Mouse (Mus musculus): Measurements from ENCODE around the gene Tfg. TPM values are rescaled to one million over a fixed set of nuclear protein-coding genes. Genes with fewer than 3 reads are reported as not detected.

Tfg gene
- total and polyA plus RNA-seq, 2 experiments from 2014 or later, result 124 to 163 TPM

DNA sequence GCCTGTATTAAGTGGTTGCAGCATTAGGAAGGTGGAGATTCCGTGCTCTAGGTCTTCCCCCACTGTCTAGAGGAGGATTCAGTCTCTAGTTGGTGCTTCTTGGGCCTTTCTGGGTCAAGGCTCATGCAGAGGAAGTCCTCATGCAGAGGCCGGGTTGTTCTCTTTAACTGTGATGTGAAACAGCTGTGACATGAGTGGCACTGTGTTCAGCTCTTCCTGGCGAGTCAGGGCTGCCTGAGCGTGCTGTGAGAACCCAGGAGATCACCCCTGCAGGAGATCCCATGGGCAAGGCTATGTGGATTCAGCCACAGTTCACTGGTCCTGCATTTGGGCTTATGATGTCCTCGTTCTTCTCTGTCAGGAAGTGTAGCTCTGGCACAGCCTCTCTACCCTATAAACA lies 47.7 kb downstream of the Tfg start:
- WGBS, result 92% methylated on average over 5 of the region's 5 CpGs
- Histone ChIP-seq H3K4me1 (ENCODE audit: insufficient read depth, low read length) (no peaks in the 10 kb centered on the region), H3K27me3 (ENCODE audit: insufficient read depth, low read length) (no peaks in the 10 kb centered on the region), H3K4me3 (ENCODE audit: low read depth, low read length) (no peak overlapping the region), H3K9ac (replicated peaks; ENCODE audit: low read length, poor library complexity, severe bottlenecking) (no peak overlapping the region), H3K4me2 (ENCODE audit: low read depth, low read length, poor library complexity, severe bottlenecking) (no peak overlapping the region), H3K27ac (ENCODE audit: low read depth, low read length) (no peak overlapping the region), H3K9me3 (ENCODE audit: low read length) (no peaks in the 10 kb centered on the region), H3K36me3 (ENCODE audit: insufficient read depth, low read length) (no peaks in the 10 kb centered on the region)
- no peak for TF ChIP-seq CTCF (IDR thresholded peaks at IDR 0.05)
- no peak for DNase-seq (ENCODE audit: low spot score)
- no peak for ATAC-seq (ENCODE audit: low FRiP score)

DNA sequence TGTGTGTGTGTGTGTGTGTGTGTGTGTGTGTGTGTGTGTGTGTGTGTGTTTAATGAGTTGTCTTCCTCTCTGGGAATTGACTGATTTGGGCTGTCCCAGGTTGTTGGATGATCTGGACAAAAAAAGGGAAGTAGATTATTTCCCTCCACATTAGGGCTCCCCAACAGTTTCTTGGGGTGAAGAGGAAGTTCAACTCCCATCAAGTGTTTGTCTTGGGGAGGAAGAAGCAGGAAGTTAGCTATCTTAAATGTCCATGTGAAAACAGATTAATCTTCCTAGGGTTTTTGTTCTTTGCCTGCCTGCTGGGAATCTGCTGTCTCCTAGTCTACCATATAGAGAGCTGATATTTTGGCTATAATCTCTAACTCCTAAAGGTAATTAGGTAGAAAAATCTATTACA lies 58.4 kb downstream of the Tfg start:
- Histone ChIP-seq H3K9ac (replicated peaks; ENCODE audit: low read length, poor library complexity, severe bottlenecking) (no peak overlapping the region), H3K4me1 (ENCODE audit: insufficient read depth, low read length) (no peaks in the 10 kb centered on the region), H3K27me3 (ENCODE audit: insufficient read depth, low read length) (no peaks in the 10 kb centered on the region), H3K27ac (ENCODE audit: low read depth, low read length) (no peak overlapping the region), H3K9me3 (ENCODE audit: low read length) (no peaks in the 10 kb centered on the region), H3K4me2 (ENCODE audit: low read depth, low read length, poor library complexity, severe bottlenecking) (no peak overlapping the region), H3K4me3 (ENCODE audit: low read depth, low read length) (no peak overlapping the region), H3K36me3 (ENCODE audit: insufficient read depth, low read length) (no peaks in the 10 kb centered on the region)
- DNase-seq (ENCODE audit: low spot score) (no peak), ATAC-seq (ENCODE audit: low FRiP score) (no peak)
- no peak for TF ChIP-seq CTCF (IDR thresholded peaks at IDR 0.05)

DNA sequence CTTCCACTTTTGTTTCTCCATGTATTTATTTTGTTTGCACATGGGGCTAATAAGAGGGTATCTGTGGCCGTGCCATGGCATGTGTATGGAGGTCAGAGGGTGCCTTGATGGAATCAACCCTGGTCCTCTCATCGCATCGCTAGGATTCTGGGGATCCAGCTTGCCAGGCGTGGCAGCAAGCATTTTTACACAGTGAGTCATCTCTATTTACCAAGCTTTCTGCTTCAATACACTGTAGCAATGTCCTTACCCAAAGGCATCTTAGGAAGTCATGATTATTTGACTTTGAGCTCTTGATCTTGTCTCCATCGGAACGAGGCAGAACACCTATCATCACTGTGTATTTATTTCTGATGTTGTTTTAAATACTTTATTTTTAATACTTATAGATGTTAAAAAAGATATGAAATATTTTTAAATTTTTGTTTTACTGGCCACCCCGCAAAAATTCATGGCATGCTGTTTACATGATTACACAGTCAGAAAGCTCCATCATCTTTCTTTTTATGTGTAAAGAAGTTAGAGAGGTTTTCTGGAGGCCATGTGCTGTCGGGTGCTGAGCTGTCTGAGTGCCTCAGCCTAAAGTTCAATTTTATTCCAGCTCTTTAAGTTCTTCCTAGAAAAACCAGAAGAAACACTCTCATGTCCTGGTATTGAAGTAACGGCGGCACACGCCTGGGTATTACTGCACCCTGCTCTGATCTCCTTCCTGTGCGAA lies 61.9 kb downstream of the Tfg start:
- H3K27ac ChIP-seq (ENCODE audit: low read depth, low read length), result no peak overlapping the region
- no peak overlapping the region for H3K4me3 ChIP-seq (ENCODE audit: low read depth, low read length)
- ATAC-seq (ENCODE audit: low FRiP score) (0 out of 2 replicates have a peak, but pooled peaks have one; percentile 34), DNase-seq (ENCODE audit: low spot score) (no peak)
- H3K4me1 ChIP-seq (ENCODE audit: insufficient read depth, low read length), result no peaks in the 10 kb centered on the region
- no peaks in the 10 kb centered on the region for H3K36me3 ChIP-seq (ENCODE audit: insufficient read depth, low read length)
- H3K27me3 ChIP-seq (ENCODE audit: insufficient read depth, low read length), result no peaks in the 10 kb centered on the region
- WGBS, result 64% methylated on average over 12 of the region's 12 CpGs
- peak overlapping the region; percentile 23 for H3K4me2 ChIP-seq (ENCODE audit: low read depth, low read length, poor library complexity, severe bottlenecking)
- TF ChIP-seq CTCF (IDR thresholded peaks at IDR 0.05), result no peak
- no peaks in the 10 kb centered on the region for H3K9me3 ChIP-seq (ENCODE audit: low read length)
- no peak overlapping the region for H3K9ac ChIP-seq (replicated peaks; ENCODE audit: low read length, poor library complexity, severe bottlenecking)

DNA sequence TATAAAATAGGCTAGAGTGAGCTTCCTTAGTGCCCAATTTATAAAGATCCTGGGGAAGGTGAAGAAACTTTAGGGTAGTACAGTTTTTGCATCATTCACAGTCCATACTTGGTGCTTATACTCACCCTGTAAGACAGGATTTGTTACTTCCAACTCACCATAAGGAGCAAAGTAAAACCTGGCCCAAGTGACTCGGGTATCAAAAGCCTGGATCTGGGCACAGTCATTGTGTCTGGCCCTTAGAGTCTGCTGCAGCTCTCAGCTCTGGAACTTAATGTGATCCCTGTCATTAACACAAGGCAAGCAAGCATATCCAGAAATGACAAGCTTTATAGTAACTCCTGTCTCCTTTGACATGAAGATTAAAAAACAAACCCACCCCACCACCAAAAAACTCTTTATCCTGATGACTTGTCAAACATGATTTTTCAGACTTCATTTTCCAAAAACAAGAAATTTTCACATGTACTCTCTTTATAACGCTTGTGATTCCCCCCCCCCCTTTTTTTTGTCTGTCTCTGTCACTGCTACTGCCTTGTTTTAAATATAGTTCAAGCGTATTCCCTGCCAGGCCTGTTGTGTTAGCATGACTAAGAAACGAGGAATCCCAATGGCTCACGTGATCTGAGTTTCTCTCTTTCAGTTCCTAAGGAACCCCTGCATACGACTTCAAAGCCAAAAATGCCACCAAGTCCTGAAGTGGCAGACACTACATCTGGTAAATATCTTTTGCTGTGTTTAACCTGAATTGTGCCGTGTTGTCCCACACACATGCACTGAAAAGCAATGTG lies 70.7 kb downstream of the Tfg start:
- no peaks in the 10 kb centered on the region for H3K9me3 ChIP-seq (ENCODE audit: low read length)
- no peak for TF ChIP-seq CTCF (IDR thresholded peaks at IDR 0.05)
- no peak overlapping the region for H3K27ac ChIP-seq (ENCODE audit: low read depth, low read length)
- H3K4me2 ChIP-seq (ENCODE audit: low read depth, low read length, poor library complexity, severe bottlenecking), result no peak overlapping the region
- 57% methylated on average over 7 of the region's 7 CpGs for WGBS
- H3K9ac ChIP-seq (replicated peaks; ENCODE audit: low read length, poor library complexity, severe bottlenecking), result no peak overlapping the region
- no peak for ATAC-seq (ENCODE audit: low FRiP score)
- H3K27me3 ChIP-seq (ENCODE audit: insufficient read depth, low read length), result no peaks in the 10 kb centered on the region
- no peak for DNase-seq (ENCODE audit: low spot score)
- no peaks in the 10 kb centered on the region for H3K36me3 ChIP-seq (ENCODE audit: insufficient read depth, low read length)
- no peak overlapping the region for H3K4me3 ChIP-seq (ENCODE audit: low read depth, low read length)
- no peaks in the 10 kb centered on the region for H3K4me1 ChIP-seq (ENCODE audit: insufficient read depth, low read length)

DNA sequence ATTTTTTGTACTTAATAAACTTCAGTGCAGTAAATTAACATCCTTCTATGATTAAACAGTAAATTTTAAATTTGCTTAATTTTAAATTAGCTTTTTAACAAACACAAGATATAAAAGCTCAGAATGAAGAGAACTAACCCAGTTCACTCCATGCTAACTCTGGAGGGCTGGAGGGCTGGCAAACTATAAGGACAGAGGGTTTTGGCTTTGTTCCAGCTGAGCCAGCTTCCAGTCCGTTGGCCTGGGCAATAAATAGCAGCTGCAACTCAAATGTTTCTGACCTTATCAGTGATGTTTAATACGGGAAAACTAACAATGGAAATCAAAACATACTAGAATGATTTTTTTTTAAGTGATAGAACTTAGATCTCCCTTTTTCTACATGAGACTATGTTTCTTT lies 72.0 kb downstream of the Tfg start:
- H3K27me3 ChIP-seq (ENCODE audit: insufficient read depth, low read length), result no peaks in the 10 kb centered on the region
- H3K9ac ChIP-seq (replicated peaks; ENCODE audit: low read length, poor library complexity, severe bottlenecking), result no peak overlapping the region
- ATAC-seq (ENCODE audit: low FRiP score) (no peak), DNase-seq (ENCODE audit: low spot score) (peak; percentile 69)
- WGBS, result 16% methylated on average over 2 of the region's 2 CpGs
- no peak for TF ChIP-seq CTCF (IDR thresholded peaks at IDR 0.05)
- no peak overlapping the region for H3K4me3 ChIP-seq (ENCODE audit: low read depth, low read length)
- H3K9me3 ChIP-seq (ENCODE audit: low read length), result no peaks in the 10 kb centered on the region
- no peak overlapping the region for H3K4me2 ChIP-seq (ENCODE audit: low read depth, low read length, poor library complexity, severe bottlenecking)
- no peak overlapping the region for H3K27ac ChIP-seq (ENCODE audit: low read depth, low read length)
- no peaks in the 10 kb centered on the region for H3K4me1 ChIP-seq (ENCODE audit: insufficient read depth, low read length)
- H3K36me3 ChIP-seq (ENCODE audit: insufficient read depth, low read length), result no peaks in the 10 kb centered on the region

Other genes starting within 250 kb of the Tfg start
- 0.24 and 0.33 TPM in 2 replicates for gene Abi3bp, start 239.6 kb downstream of the Tfg start, total RNA-seq (2014; rRNA removed)
- 0.60 TPM in 2 replicates for gene Abi3bp, start 239.6 kb downstream of the Tfg start, polyA plus RNA-seq (2015; fragmentation: Nextera tagmentation; extraction: Ambion mirVana)
- not detected in 2 replicates for gene Adgrg7, start 78.4 kb upstream of the Tfg start, total RNA-seq (2014; rRNA removed)
- not detected in 2 replicates for gene Adgrg7, start 78.4 kb upstream of the Tfg start, polyA plus RNA-seq (2015; fragmentation: Nextera tagmentation; extraction: Ambion mirVana)
- gene Tmem45a, start 168.7 kb upstream of the Tfg start, total RNA-seq (2014; rRNA removed), result 1.6 and 4.1 TPM in 2 replicates
- gene Tmem45a, start 168.7 kb upstream of the Tfg start, polyA plus RNA-seq (2015; fragmentation: Nextera tagmentation; extraction: Ambion mirVana), result 3.0 and 3.6 TPM in 2 replicates
- gene Lnp1, start 210.6 kb upstream of the Tfg start, total RNA-seq (2014; rRNA removed), result not detected in 2 replicates
- gene Lnp1, start 210.6 kb upstream of the Tfg start, polyA plus RNA-seq (2015; fragmentation: Nextera tagmentation; extraction: Ambion mirVana), result 0.73 and 0.88 TPM in 2 replicates